Mouse (Mus musculus) bone marrow macrophage, adult 2 months (primary cell): Measurements from ENCODE around the gene Rapgef4.

Source experiments
- CTCF ChIP-seq: IDR thresholded peaks from 2 replicates; pipeline ENCODE4 v1.5.1; 2012; ENCODE audit warnings: low read depth, mild to moderate bottlenecking, low read length, moderate library complexity
- POLR2A ChIP-seq: IDR thresholded peaks from 2 replicates; pipeline ENCODE4 v1.6.1; 2012; ENCODE audit warnings: mild to moderate bottlenecking, low read depth, low read length, borderline replicate concordance

DNA sequence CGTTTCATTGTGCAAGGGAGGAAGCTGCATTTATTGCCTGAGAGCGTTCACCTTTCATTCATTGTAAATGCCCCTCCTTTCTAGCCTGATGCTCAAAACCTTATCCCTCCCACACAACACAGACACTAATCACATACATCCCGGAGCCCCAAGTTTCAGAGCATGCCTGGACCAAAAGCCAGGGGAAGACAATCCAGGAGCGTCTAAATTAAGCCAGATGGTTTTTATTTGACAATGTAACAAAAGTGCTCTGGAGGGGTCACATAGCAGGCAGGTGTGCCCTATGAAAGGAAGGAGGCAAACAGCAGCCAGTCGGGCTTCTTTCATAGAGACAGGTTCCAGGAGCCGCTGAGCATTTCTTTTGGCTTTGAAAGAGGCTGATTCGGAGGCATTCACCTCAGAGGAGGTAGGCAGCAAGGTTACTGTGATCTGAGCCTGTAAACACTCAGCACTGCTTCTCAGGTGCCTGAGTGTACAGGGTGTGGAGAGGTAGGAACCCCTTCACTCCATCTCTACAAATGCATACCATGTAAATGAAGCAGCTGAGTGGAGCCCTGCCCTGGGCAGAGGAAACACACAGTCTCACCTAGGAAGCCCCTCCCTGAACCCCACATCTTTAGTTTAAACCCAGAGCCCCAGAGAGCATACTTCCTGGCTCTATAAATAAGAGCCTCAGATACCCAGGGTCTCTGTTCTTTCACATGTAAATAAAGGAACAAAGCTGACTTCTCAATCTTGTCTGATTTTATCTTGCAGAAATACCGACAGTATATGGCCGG is 155.6 kb downstream of the Rapgef4 start:
- no peak for TF ChIP-seq POLR2A
- TF ChIP-seq CTCF = no peak
